Mouse (Mus musculus) cerebellum, adult 2 months (tissue): ENCODE measurements around the gene Rab3il1. TPM values are rescaled to one million over a fixed set of nuclear protein-coding genes. Genes with fewer than 3 reads are reported as not detected.

Source experiments
- DNase-seq, 2 experiments: peaks; one replicate each; pipeline ENCODE4 v3.0.0; 2021
- H3K27ac ChIP-seq: fragments of 200-500 bp; 2 replicates; pipeline ENCODE4 v1.5.1; 2012; ENCODE audit warnings: low read length, control low read depth, inconsistent platforms; ENCODE audit not compliant: insufficient read depth
- H3K27me3 ChIP-seq: fragments of 200-500 bp; 2 replicates; pipeline ENCODE4 v1.6.1; 2012; ENCODE audit warnings: inconsistent platforms, mild to moderate bottlenecking, low read length, moderate library complexity; ENCODE audit not compliant: control insufficient read depth, insufficient read depth
- H3K4me1 ChIP-seq: fragments of 200-500 bp; 2 replicates; pipeline ENCODE4 v1.6.1; 2011; ENCODE audit warnings: low read length; ENCODE audit not compliant: control insufficient read depth, insufficient read depth
- H3K4me3 ChIP-seq: fragments of 200-500 bp; replicated peaks from 2 replicates; pipeline ENCODE3; 2011; ENCODE audit warnings: mild to moderate bottlenecking, low read depth, low read length, control low read depth; ENCODE audit not compliant: insufficient read depth
- CTCF ChIP-seq: fragments of 200-500 bp; IDR thresholded peaks from 2 replicates; pipeline ENCODE4 v1.5.1; 2011; ENCODE audit warnings: low read depth, mild to moderate bottlenecking, control low read depth, low read length, moderate library complexity, borderline replicate concordance; ENCODE audit not compliant: insufficient read depth
- POLR2A ChIP-seq: fragments of 200-500 bp; IDR thresholded peaks from 2 replicates; pipeline ENCODE4 v1.6.1; 2011; ENCODE audit warnings: low read length, control low read depth, borderline replicate concordance; ENCODE audit not compliant: insufficient read depth
- WGBS: fragments of 180-500 bp; shearing (Covaris S2); methylation state at CpG from one replicate; pipeline ENCODE4 v1.1.7; 2018; 5-methylcytosine and 5-hydroxymethylcytosine counted together
- polyA plus RNA-seq: library from polyadenylated mRNA; depleted of rRNA; stranded (reverse); fragments of >200 nt; gene quantifications from 2 replicates; pipeline ENCODE4 v1.2.3, GENCODE M21; 2012; rRNA removed

Gene Rab3il1
- polyA plus RNA-seq, 1 experiment, result 9.5 TPM

DNA sequence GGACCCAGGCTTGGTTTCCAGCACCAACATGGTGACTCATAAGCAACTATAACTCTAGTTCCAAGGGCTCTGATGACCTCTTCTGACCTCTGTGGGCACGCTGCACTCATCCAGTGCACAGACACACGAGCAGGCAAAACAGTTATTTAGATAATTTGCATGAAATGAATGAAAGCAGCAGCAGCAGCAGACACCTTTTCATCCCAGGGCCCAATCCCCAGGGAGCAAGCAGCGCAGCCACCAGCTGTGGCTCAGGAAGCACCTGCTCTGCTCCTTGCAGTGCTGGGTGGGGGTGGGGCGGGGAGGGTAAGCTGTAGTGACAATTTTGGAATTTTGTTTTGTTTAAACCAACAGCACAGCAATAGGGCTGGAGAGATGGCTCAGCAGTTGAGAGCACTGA is 70.4 kb downstream of the Rab3il1 start:
- Histone ChIP-seq H3K27ac (no peak overlapping the region), H3K4me3 (no peak overlapping the region), H3K4me1 (peaks cover 3% of the 10 kb centered on the region; the same call in 1 of the 2 replicates), H3K27me3 (no peaks in the 10 kb centered on the region)
- no peak for DNase-seq
- 84% methylated on average over 4 of the region's 4 CpGs for WGBS
- TF ChIP-seq POLR2A, result no peak
- no peak for TF ChIP-seq CTCF

DNA sequence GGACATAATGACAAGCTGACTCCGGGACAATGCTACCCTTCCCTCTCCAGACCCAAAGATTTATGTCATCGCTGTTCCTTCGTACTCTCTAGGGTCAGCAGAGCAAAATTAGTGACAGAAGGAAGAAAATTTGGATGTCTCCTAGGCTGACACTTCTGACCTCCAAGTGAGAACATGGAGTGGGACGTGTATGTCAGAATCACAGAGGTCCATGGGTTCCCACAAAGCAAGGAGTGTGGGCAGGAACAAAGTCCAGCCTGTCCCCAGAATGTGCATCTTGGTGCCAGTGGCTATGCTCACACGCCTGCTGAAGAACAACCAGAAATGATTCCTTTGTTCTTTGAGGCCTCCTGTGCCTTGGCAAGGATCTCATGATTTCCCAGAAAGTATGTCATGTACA is 71.7 kb downstream of the Rab3il1 start:
- H3K27me3 ChIP-seq, result no peaks in the 10 kb centered on the region
- no peak overlapping the region for H3K4me3 ChIP-seq
- no peak overlapping the region for H3K27ac ChIP-seq
- 88% methylated on average over 5 of the region's 5 CpGs for WGBS
- no peak for DNase-seq
- no peaks in the 10 kb centered on the region; the same call in 1 of the 2 replicates for H3K4me1 ChIP-seq
- TF ChIP-seq POLR2A (no peak), CTCF (no peak)

DNA sequence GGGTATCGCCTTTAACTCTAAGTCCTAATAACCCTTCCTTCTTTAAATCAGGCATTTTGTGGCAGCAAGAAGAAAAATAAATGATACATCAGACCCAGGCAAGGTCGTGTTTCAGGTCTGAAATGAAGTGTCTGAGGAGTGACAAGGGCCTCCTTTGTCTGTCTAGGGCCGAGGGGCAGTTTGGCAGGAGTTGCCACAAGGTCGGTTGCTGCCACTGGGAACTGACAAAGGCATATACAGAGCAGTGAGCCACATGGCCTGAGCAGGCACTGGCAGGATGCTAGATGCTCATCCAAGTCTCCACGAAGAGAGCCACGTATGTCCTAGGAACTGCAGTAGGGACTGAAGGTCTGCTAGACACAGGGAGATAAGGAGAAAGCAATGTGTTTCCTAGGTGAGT is 76.9 kb downstream of the Rab3il1 start:
- DNase-seq, result no peak
- no peak overlapping the region for H3K27ac ChIP-seq
- WGBS, result 74% methylated on average over 6 of the region's 6 CpGs
- no peaks in the 10 kb centered on the region for H3K27me3 ChIP-seq
- TF ChIP-seq POLR2A (no peak), CTCF (no peak)
- H3K4me1 ChIP-seq, result no peaks in the 10 kb centered on the region
- no peak overlapping the region for H3K4me3 ChIP-seq

DNA sequence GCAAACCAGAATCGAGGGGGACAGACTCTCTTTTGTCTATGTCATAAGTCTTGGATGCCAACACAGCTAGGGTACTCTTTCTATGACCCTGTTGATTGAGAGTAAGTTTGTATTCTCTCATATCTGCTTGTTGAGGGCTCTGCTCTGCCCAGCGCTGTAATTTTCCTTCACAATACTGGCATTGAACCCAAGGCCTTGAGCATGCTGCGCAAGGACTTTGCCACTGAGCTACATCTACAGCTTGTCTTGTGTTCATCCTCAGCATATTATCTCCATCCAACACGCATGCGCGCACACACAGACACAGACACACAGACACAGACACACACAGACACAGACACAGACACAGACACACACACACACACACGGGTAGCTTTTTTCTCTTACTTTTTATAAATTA is 78.9 kb downstream of the Rab3il1 start:
- H3K4me3 ChIP-seq, result no peak overlapping the region
- TF ChIP-seq CTCF, result no peak
- no peak for TF ChIP-seq POLR2A
- 96% methylated on average over 7 of the region's 7 CpGs for WGBS
- no peak overlapping the region for H3K27ac ChIP-seq
- H3K27me3 ChIP-seq, result no peaks in the 10 kb centered on the region
- DNase-seq, result no peak
- H3K4me1 ChIP-seq, result no peaks in the 10 kb centered on the region

DNA sequence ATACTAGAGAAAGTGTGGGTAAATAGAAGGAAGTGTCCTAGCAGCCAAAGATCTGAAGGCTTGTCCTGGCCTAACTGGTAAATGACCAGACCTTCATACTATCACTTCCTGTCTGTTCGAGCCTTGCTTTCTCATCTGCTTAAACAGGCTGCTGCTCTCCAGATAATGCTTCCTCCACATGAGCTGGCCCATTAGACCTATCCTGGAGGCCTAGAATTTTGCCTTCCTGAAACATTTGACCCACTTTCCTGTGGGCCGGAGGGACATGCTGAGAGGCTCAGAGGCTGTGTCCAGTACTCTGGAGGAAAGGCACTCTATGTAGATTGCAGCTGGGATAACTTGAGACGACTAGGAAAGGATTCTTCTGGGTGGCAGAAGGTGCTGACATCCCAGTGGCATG is 80.6 kb downstream of the Rab3il1 start:
- Histone ChIP-seq H3K4me3 (no peak overlapping the region), H3K27ac (no peak overlapping the region), H3K27me3 (no peaks in the 10 kb centered on the region), H3K4me1 (no peaks in the 10 kb centered on the region)
- 81% methylated on average over 3 of the region's 3 CpGs for WGBS
- no peak for DNase-seq
- no peak for TF ChIP-seq CTCF

DNA sequence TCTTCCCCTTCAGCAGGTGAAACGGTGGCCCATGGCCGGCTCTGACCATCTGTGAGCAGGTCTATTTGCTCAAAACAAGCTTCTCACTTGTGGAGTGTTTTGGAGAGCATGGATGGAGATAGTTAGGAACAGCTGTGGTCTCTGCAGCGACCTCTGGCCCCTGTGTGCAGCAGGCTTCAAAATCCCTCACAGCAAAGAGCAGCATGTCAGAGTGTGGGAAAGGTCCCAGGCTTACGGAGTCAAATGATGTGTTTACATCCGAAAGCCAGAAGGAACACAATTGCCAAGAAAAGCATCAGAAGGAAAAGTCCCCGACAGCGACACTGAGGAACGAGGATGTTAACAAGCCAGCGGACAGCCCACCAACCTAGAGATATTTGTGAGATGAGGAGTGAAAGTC is 84.0 kb downstream of the Rab3il1 start:
- Histone ChIP-seq H3K4me1 (no peaks in the 10 kb centered on the region), H3K4me3 (no peak overlapping the region), H3K27ac (no peak overlapping the region), H3K27me3 (no peaks in the 10 kb centered on the region)
- no peak for DNase-seq
- TF ChIP-seq POLR2A (no peak), CTCF (no peak)
- 82% methylated on average over 9 of the region's 9 CpGs for WGBS

DNA sequence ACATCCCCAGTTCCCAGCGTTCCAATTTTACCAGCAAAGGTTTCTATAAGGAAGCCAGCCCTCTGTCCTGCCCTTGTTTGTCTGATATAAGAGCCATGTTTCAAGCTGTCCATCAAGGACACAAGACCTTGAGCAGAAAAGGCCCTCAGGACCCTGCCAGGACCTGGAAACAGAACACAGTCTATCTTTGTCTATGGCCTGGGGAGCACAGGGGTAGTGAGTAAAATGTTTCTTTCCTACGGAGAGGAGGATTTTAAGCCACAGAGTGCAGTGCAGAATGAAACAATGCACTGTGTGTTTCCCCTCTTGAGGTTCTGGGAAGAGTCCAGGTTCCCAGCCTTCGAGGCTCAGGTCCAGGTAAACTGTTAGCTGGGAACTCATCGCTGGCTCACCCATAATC is 85.5 kb downstream of the Rab3il1 start:
- TF ChIP-seq POLR2A (no peak), CTCF (no peak)
- WGBS, result 76% methylated on average over 4 of the region's 4 CpGs
- no peak overlapping the region for H3K4me3 ChIP-seq
- H3K4me1 ChIP-seq, result no peaks in the 10 kb centered on the region
- no peak for DNase-seq
- no peak overlapping the region for H3K27ac ChIP-seq
- no peaks in the 10 kb centered on the region for H3K27me3 ChIP-seq

Other genes starting within 250 kb of the Rab3il1 start
- not detected in 2 replicates for gene Scgb2a2, start 154.1 kb upstream of the Rab3il1 start, polyA plus RNA-seq
- 16.3 and 16.7 TPM in 2 replicates for gene Incenp, start 102.1 kb upstream of the Rab3il1 start, polyA plus RNA-seq
- gene Fth1, start 21.1 kb upstream of the Rab3il1 start, polyA plus RNA-seq, result 4,588 and 5,845 TPM in 2 replicates
- gene Best1, start within 50 bp of the Rab3il1 start, polyA plus RNA-seq, result 0.77 and 1.1 TPM in 2 replicates
- 30.9 and 35.5 TPM in 2 replicates for gene Fads3, start 39.9 kb downstream of the Rab3il1 start, polyA plus RNA-seq
- 104 and 115 TPM in 2 replicates for gene Fads2, start 100.1 kb downstream of the Rab3il1 start, polyA plus RNA-seq
- gene Fads1, start 181.2 kb downstream of the Rab3il1 start, polyA plus RNA-seq, result 141 and 161 TPM in 2 replicates
- gene Tmem258, start 202.3 kb downstream of the Rab3il1 start, polyA plus RNA-seq, result 59.2 and 65.5 TPM in 2 replicates
- gene Fen1, start 202.5 kb downstream of the Rab3il1 start, polyA plus RNA-seq, result 19.9 and 20.2 TPM in 2 replicates
- 35.0 and 43.1 TPM in 2 replicates for gene Myrf, start 239.1 kb downstream of the Rab3il1 start, polyA plus RNA-seq